Mouse (Mus musculus) embryo, embryonic 9.5 days (tissue): ENCODE results near the gene Cep89.

Experiments
- DNase-seq: peaks from one replicate; pipeline ENCODE4 v3.0.0-alpha.2; 2017; ENCODE audit errors: extremely low spot score

Gene Cep89

GRCm38 (mm10) chr7:35396542-35397168 is at the start of gene Cep89, which contains the start of gene Faap24:
Gene Cep89, plus strand, starts transcription at chr7:35397035.
Gene Faap24, minus strand, starts transcription at chr7:35396836.
- DNase-seq = peak; percentile 100

GRCm38 (mm10) chr7:35347918-35348700 is 48.7 kb upstream of the Cep89 start:
- no peak for DNase-seq

GRCm38 (mm10) chr7:35349022-35349421 is 47.8 kb upstream of the Cep89 start:
- no peak for DNase-seq

- no peak for DNase-seq
Measured at GRCm38 (mm10) chr7:35349886-35350684, 46.8 kb upstream of the Cep89 start.

- DNase-seq = no peak
Measured at GRCm38 (mm10) chr7:35351155-35351554, 45.7 kb upstream of the Cep89 start.

- no peak for DNase-seq
Measured at GRCm38 (mm10) chr7:35353306-35353705, 43.5 kb upstream of the Cep89 start.

- DNase-seq = no peak
Measured at GRCm38 (mm10) chr7:35355303-35355872, 41.4 kb upstream of the Cep89 start.

GRCm38 (mm10) chr7:35357621-35358020 is 39.2 kb upstream of the Cep89 start:
- no peak for DNase-seq

- no peak for DNase-seq
Measured at GRCm38 (mm10) chr7:35362253-35362652, 34.6 kb upstream of the Cep89 start.

GRCm38 (mm10) chr7:35362868-35363267 is 34.0 kb upstream of the Cep89 start:
- DNase-seq = peak; percentile 38

GRCm38 (mm10) chr7:35365161-35365910 is 31.5 kb upstream of the Cep89 start:
- DNase-seq = no peak

- DNase-seq = peak; percentile 40
Measured at GRCm38 (mm10) chr7:35371096-35371495, 25.7 kb upstream of the Cep89 start.

- DNase-seq = no peak
Measured at GRCm38 (mm10) chr7:35372483-35373017, 24.3 kb upstream of the Cep89 start.

GRCm38 (mm10) chr7:35373146-35373989 is 23.5 kb upstream of the Cep89 start:
- no peak for DNase-seq

- DNase-seq = no peak
Measured at GRCm38 (mm10) chr7:35374265-35374664, 22.6 kb upstream of the Cep89 start.

- DNase-seq = no peak
Measured at GRCm38 (mm10) chr7:35376623-35377022, 20.2 kb upstream of the Cep89 start.

GRCm38 (mm10) chr7:35379492-35380119 is 17.2 kb upstream of the Cep89 start:
- no peak for DNase-seq

GRCm38 (mm10) chr7:35380351-35380750 is 16.5 kb upstream of the Cep89 start:
- DNase-seq = no peak

- DNase-seq = no peak
Measured at GRCm38 (mm10) chr7:35381861-35382260, 15.0 kb upstream of the Cep89 start.
